Mouse (Mus musculus): Measurements from ENCODE around the gene Tas2r107. TPM values are rescaled to one million over a fixed set of nuclear protein-coding genes. Genes with fewer than 3 reads are reported as not detected.
"Not testable (repeated sequence)": the region's sequence is repeated elsewhere in the genome, so short reads cannot be mapped to it uniquely, and the experiment has no call there.

The Tas2r107 gene
- not detected in 2 replicates for polyA plus RNA-seq (2011; ENCODE audit: insufficient read depth, insufficient read length, low read depth, missing spikeins)

GRCm38 (mm10) chr6:131660049-131660448 is at the start of gene Tas2r107:
Gene Tas2r107 (minus strand): TSS chr6:131660149.
- no peaks in the 10 kb centered on the region for H3K4me1 ChIP-seq (ENCODE audit: control insufficient read depth, insufficient read depth, low read length)
- H3K36me3 ChIP-seq (ENCODE audit: control insufficient read depth, insufficient read depth, low read length, poor library complexity, severe bottlenecking): no peaks in the 10 kb centered on the region
- H3K4me3 ChIP-seq (ENCODE audit: low read depth, low read length): no peak within 1 kb of the TSS
- H3K9ac ChIP-seq (ENCODE audit: low read depth, poor library complexity, severe bottlenecking): no peak within 1 kb of the TSS
- H3K9me3 ChIP-seq (replicated peaks; ENCODE audit: control insufficient read depth, insufficient read depth, low read length, poor library complexity, severe bottlenecking): no peaks in the 10 kb centered on the region
- TF ChIP-seq EP300 (IDR thresholded peaks at IDR 0.05; ENCODE audit: insufficient read depth, low read depth, low read length) (no peak), CTCF (IDR thresholded peaks at IDR 0.05; ENCODE audit: low read depth, low read length) (no peak), POLR2A (IDR thresholded peaks at IDR 0.05; ENCODE audit: insufficient read depth, low read length) (no peak)
- no peaks in the 10 kb centered on the region for H3K27me3 ChIP-seq (ENCODE audit: control insufficient read depth, insufficient read depth, low read length, poor library complexity, severe bottlenecking)
- H3K27ac ChIP-seq (ENCODE audit: insufficient read depth, low read length): no peak within 1 kb of the TSS

GRCm38 (mm10) chr6:131689963-131690362 is 30.0 kb upstream of the Tas2r107 start, which contains the start of gene Tas2r114:
Gene Tas2r114 (minus strand): TSS chr6:131690063.
- no peaks in the 10 kb centered on the region for H3K36me3 ChIP-seq (ENCODE audit: control insufficient read depth, insufficient read depth, low read length, poor library complexity, severe bottlenecking)
- H3K9me3 ChIP-seq (replicated peaks; ENCODE audit: control insufficient read depth, insufficient read depth, low read length, poor library complexity, severe bottlenecking): no peaks in the 10 kb centered on the region
- H3K27ac ChIP-seq (ENCODE audit: insufficient read depth, low read length): no peak within 1 kb of the TSS
- H3K9ac ChIP-seq (ENCODE audit: low read depth, poor library complexity, severe bottlenecking): no peak within 1 kb of the TSS
- TF ChIP-seq POLR2A (IDR thresholded peaks at IDR 0.05; ENCODE audit: insufficient read depth, low read length) (no peak), CTCF (IDR thresholded peaks at IDR 0.05; ENCODE audit: low read depth, low read length) (no peak), EP300 (IDR thresholded peaks at IDR 0.05; ENCODE audit: insufficient read depth, low read depth, low read length) (no peak)
- H3K4me1 ChIP-seq (ENCODE audit: control insufficient read depth, insufficient read depth, low read length): no peaks in the 10 kb centered on the region
- no peaks in the 10 kb centered on the region for H3K27me3 ChIP-seq (ENCODE audit: control insufficient read depth, insufficient read depth, low read length, poor library complexity, severe bottlenecking)
- H3K4me3 ChIP-seq (ENCODE audit: low read depth, low read length): no peak within 1 kb of the TSS

GRCm38 (mm10) chr6:131687395-131687794 is 27.4 kb upstream of the Tas2r107 start, which contains the start of gene Tas2r105:
Gene Tas2r105 (minus strand): TSS chr6:131687495.
- no peak within 1 kb of the TSS for H3K4me3 ChIP-seq (ENCODE audit: low read depth, low read length)
- no peaks in the 10 kb centered on the region for H3K36me3 ChIP-seq (ENCODE audit: control insufficient read depth, insufficient read depth, low read length, poor library complexity, severe bottlenecking)
- no peak within 1 kb of the TSS for H3K27ac ChIP-seq (ENCODE audit: insufficient read depth, low read length)
- TF ChIP-seq EP300 (IDR thresholded peaks at IDR 0.05; ENCODE audit: insufficient read depth, low read depth, low read length) (no peak), POLR2A (IDR thresholded peaks at IDR 0.05; ENCODE audit: insufficient read depth, low read length) (no peak), CTCF (IDR thresholded peaks at IDR 0.05; ENCODE audit: low read depth, low read length) (no peak)
- no peaks in the 10 kb centered on the region for H3K9me3 ChIP-seq (replicated peaks; ENCODE audit: control insufficient read depth, insufficient read depth, low read length, poor library complexity, severe bottlenecking)
- H3K4me1 ChIP-seq (ENCODE audit: control insufficient read depth, insufficient read depth, low read length): no peaks in the 10 kb centered on the region
- H3K27me3 ChIP-seq (ENCODE audit: control insufficient read depth, insufficient read depth, low read length, poor library complexity, severe bottlenecking): no peaks in the 10 kb centered on the region
- H3K9ac ChIP-seq (ENCODE audit: low read depth, poor library complexity, severe bottlenecking): no peak within 1 kb of the TSS

- no peak within 1 kb of the TSS for H3K4me3 ChIP-seq (ENCODE audit: low read depth, low read length)
- no peak within 1 kb of the TSS for H3K27ac ChIP-seq (ENCODE audit: insufficient read depth, low read length)
- H3K9ac ChIP-seq (ENCODE audit: low read depth, poor library complexity, severe bottlenecking): no peak within 1 kb of the TSS
- TF ChIP-seq CTCF (IDR thresholded peaks at IDR 0.05; ENCODE audit: low read depth, low read length) (no peak), POLR2A (IDR thresholded peaks at IDR 0.05; ENCODE audit: insufficient read depth, low read length) (no peak), EP300 (IDR thresholded peaks at IDR 0.05; ENCODE audit: insufficient read depth, low read depth, low read length) (no peak)
- H3K9me3 ChIP-seq (replicated peaks; ENCODE audit: control insufficient read depth, insufficient read depth, low read length, poor library complexity, severe bottlenecking): no peaks in the 10 kb centered on the region
- H3K4me1 ChIP-seq (ENCODE audit: control insufficient read depth, insufficient read depth, low read length): no peaks in the 10 kb centered on the region
- H3K36me3 ChIP-seq (ENCODE audit: control insufficient read depth, insufficient read depth, low read length, poor library complexity, severe bottlenecking): no peaks in the 10 kb centered on the region
- H3K27me3 ChIP-seq (ENCODE audit: control insufficient read depth, insufficient read depth, low read length, poor library complexity, severe bottlenecking): no peaks in the 10 kb centered on the region
Measured at GRCm38 (mm10) chr6:131685644-131686043, 25.7 kb upstream of the Tas2r107 start, which contains the start of gene Tas2r104. Gene Tas2r104 (minus strand): TSS chr6:131685744.

GRCm38 (mm10) chr6:131678786-131679185 is 18.8 kb upstream of the Tas2r107 start, which contains the start of gene Tas2r106:
Gene Tas2r106 (minus strand): TSS chr6:131678886.
- no peaks in the 10 kb centered on the region for H3K4me1 ChIP-seq (ENCODE audit: control insufficient read depth, insufficient read depth, low read length)
- no peaks in the 10 kb centered on the region for H3K9me3 ChIP-seq (replicated peaks; ENCODE audit: control insufficient read depth, insufficient read depth, low read length, poor library complexity, severe bottlenecking)
- no peaks in the 10 kb centered on the region for H3K36me3 ChIP-seq (ENCODE audit: control insufficient read depth, insufficient read depth, low read length, poor library complexity, severe bottlenecking)
- no peak for TF ChIP-seq POLR2A (IDR thresholded peaks at IDR 0.05; ENCODE audit: insufficient read depth, low read length)
- TF ChIP-seq CTCF (IDR thresholded peaks at IDR 0.05; ENCODE audit: low read depth, low read length): no peak
- TF ChIP-seq EP300 (IDR thresholded peaks at IDR 0.05; ENCODE audit: insufficient read depth, low read depth, low read length): no peak
- H3K27ac ChIP-seq (ENCODE audit: insufficient read depth, low read length): no peak within 1 kb of the TSS
- no peak within 1 kb of the TSS for H3K9ac ChIP-seq (ENCODE audit: low read depth, poor library complexity, severe bottlenecking)
- no peak within 1 kb of the TSS for H3K4me3 ChIP-seq (ENCODE audit: low read depth, low read length)
- H3K27me3 ChIP-seq (ENCODE audit: control insufficient read depth, insufficient read depth, low read length, poor library complexity, severe bottlenecking): no peaks in the 10 kb centered on the region

GRCm38 (mm10) chr6:131630812-131631211 is 29.1 kb downstream of the Tas2r107 start, which contains the start of gene Tas2r130:
Gene Tas2r130 (minus strand): TSS chr6:131630912.
- TF ChIP-seq CTCF (IDR thresholded peaks at IDR 0.05; ENCODE audit: low read depth, low read length) (no peak), EP300 (IDR thresholded peaks at IDR 0.05; ENCODE audit: insufficient read depth, low read depth, low read length) (no peak), POLR2A (IDR thresholded peaks at IDR 0.05; ENCODE audit: insufficient read depth, low read length) (no peak)
- H3K27me3 ChIP-seq (ENCODE audit: control insufficient read depth, insufficient read depth, low read length, poor library complexity, severe bottlenecking): no peaks in the 10 kb centered on the region
- H3K4me3 ChIP-seq (ENCODE audit: low read depth, low read length): no peak within 1 kb of the TSS

GRCm38 (mm10) chr6:131609956-131610355 is 50.0 kb downstream of the Tas2r107 start:
- H3K4me3 ChIP-seq (ENCODE audit: low read depth, low read length); H3K36me3 ChIP-seq (ENCODE audit: control insufficient read depth, insufficient read depth, low read length, poor library complexity, severe bottlenecking); H3K4me1 ChIP-seq (ENCODE audit: control insufficient read depth, insufficient read depth, low read length); H3K27me3 ChIP-seq (ENCODE audit: control insufficient read depth, insufficient read depth, low read length, poor library complexity, severe bottlenecking); H3K9ac ChIP-seq (ENCODE audit: low read depth, poor library complexity, severe bottlenecking): not testable (repeated sequence)
- peaks cover 21% of the 10 kb centered on the region for H3K9me3 ChIP-seq (replicated peaks; ENCODE audit: control insufficient read depth, insufficient read depth, low read length, poor library complexity, severe bottlenecking)
- peak overlapping the region; percentile 65; the same call in 1 of the 2 replicates for H3K27ac ChIP-seq (ENCODE audit: insufficient read depth, low read length)

More at GRCm38 (mm10) chr6:131630812-131631211, 29.1 kb downstream of the Tas2r107 start, which contains the start of gene Tas2r130:
- Histone ChIP-seq H3K9ac (ENCODE audit: low read depth, poor library complexity, severe bottlenecking) (no peak within 1 kb of the TSS), H3K4me1 (ENCODE audit: control insufficient read depth, insufficient read depth, low read length) (no peaks in the 10 kb centered on the region), H3K36me3 (ENCODE audit: control insufficient read depth, insufficient read depth, low read length, poor library complexity, severe bottlenecking) (no peaks in the 10 kb centered on the region), H3K9me3 (replicated peaks; ENCODE audit: control insufficient read depth, insufficient read depth, low read length, poor library complexity, severe bottlenecking) (no peaks in the 10 kb centered on the region), H3K27ac (ENCODE audit: insufficient read depth, low read length) (no peak within 1 kb of the TSS)
